Mouse (Mus musculus): ENCODE results near the gene Faf1. TPM values are rescaled to one million over a fixed set of nuclear protein-coding genes. Genes with fewer than 3 reads are reported as not detected.

Faf1 gene
- total and polyA plus RNA-seq, 2 experiments from 2014 or later, result 33.7 to 36.8 TPM

- no peak overlapping the region for H3K27ac ChIP-seq (ENCODE audit: low read depth, low read length)
- 0 out of 2 replicates have a peak, but pooled peaks cover 3% of the 10 kb centered on the region for H3K36me3 ChIP-seq (ENCODE audit: insufficient read depth, low read length)
- TF ChIP-seq CTCF (IDR thresholded peaks at IDR 0.05), result no peak
- H3K9ac ChIP-seq (replicated peaks; ENCODE audit: low read length, poor library complexity, severe bottlenecking), result no peak overlapping the region
- ATAC-seq (ENCODE audit: low FRiP score), result no peak
- H3K4me2 ChIP-seq (ENCODE audit: low read depth, low read length, poor library complexity, severe bottlenecking), result no peak overlapping the region
- H3K4me3 ChIP-seq (ENCODE audit: low read depth, low read length), result no peak overlapping the region
- H3K9me3 ChIP-seq (ENCODE audit: low read length), result no peaks in the 10 kb centered on the region
- DNase-seq (ENCODE audit: low spot score), result no peak
- WGBS, result 30% methylated on average over 4 of the region's 4 CpGs
- H3K4me1 ChIP-seq (ENCODE audit: insufficient read depth, low read length), result no peaks in the 10 kb centered on the region
- H3K27me3 ChIP-seq (ENCODE audit: insufficient read depth, low read length), result no peaks in the 10 kb centered on the region
These were observed 207.9 kb downstream of the Faf1 start for GRCm38 (mm10) chr4:109884333-109884732.

- H3K36me3 ChIP-seq (ENCODE audit: insufficient read depth, low read length), result peaks cover 9% of the 10 kb centered on the region; the same call in 1 of the 2 replicates
- no peaks in the 10 kb centered on the region for H3K4me1 ChIP-seq (ENCODE audit: insufficient read depth, low read length)
- no peaks in the 10 kb centered on the region for H3K9me3 ChIP-seq (ENCODE audit: low read length)
- H3K4me2 ChIP-seq (ENCODE audit: low read depth, low read length, poor library complexity, severe bottlenecking), result no peak overlapping the region
- no peak for ATAC-seq (ENCODE audit: low FRiP score)
- WGBS, result 93% methylated on average over 6 of the region's 6 CpGs
- no peak for TF ChIP-seq CTCF (IDR thresholded peaks at IDR 0.05)
- H3K4me3 ChIP-seq (ENCODE audit: low read depth, low read length), result no peak overlapping the region
- no peak overlapping the region for H3K27ac ChIP-seq (ENCODE audit: low read depth, low read length)
- H3K27me3 ChIP-seq (ENCODE audit: insufficient read depth, low read length), result no peaks in the 10 kb centered on the region
- no peak overlapping the region for H3K9ac ChIP-seq (replicated peaks; ENCODE audit: low read length, poor library complexity, severe bottlenecking)
- DNase-seq (ENCODE audit: low spot score), result no peak
These were observed 211.5 kb downstream of the Faf1 start for GRCm38 (mm10) chr4:109887856-109888357.

GRCm38 (mm10) chr4:109897810-109898566 is 221.6 kb downstream of the Faf1 start:
- ATAC-seq (ENCODE audit: low FRiP score) (no peak), DNase-seq (ENCODE audit: low spot score) (no peak)
- 95% methylated on average over 6 of the region's 6 CpGs for WGBS
- H3K4me1 ChIP-seq (ENCODE audit: insufficient read depth, low read length), result no peaks in the 10 kb centered on the region
- no peak overlapping the region for H3K27ac ChIP-seq (ENCODE audit: low read depth, low read length)
- no peak overlapping the region for H3K4me2 ChIP-seq (ENCODE audit: low read depth, low read length, poor library complexity, severe bottlenecking)
- H3K9ac ChIP-seq (replicated peaks; ENCODE audit: low read length, poor library complexity, severe bottlenecking), result no peak overlapping the region
- no peaks in the 10 kb centered on the region for H3K36me3 ChIP-seq (ENCODE audit: insufficient read depth, low read length)
- no peak overlapping the region for H3K4me3 ChIP-seq (ENCODE audit: low read depth, low read length)
- no peaks in the 10 kb centered on the region for H3K27me3 ChIP-seq (ENCODE audit: insufficient read depth, low read length)
- no peak for TF ChIP-seq CTCF (IDR thresholded peaks at IDR 0.05)
- no peaks in the 10 kb centered on the region for H3K9me3 ChIP-seq (ENCODE audit: low read length)

- Histone ChIP-seq H3K4me2 (ENCODE audit: low read depth, low read length, poor library complexity, severe bottlenecking) (no peak overlapping the region), H3K4me3 (ENCODE audit: low read depth, low read length) (no peak overlapping the region), H3K27ac (ENCODE audit: low read depth, low read length) (no peak overlapping the region), H3K9me3 (ENCODE audit: low read length) (no peaks in the 10 kb centered on the region), H3K9ac (replicated peaks; ENCODE audit: low read length, poor library complexity, severe bottlenecking) (no peak overlapping the region), H3K4me1 (ENCODE audit: insufficient read depth, low read length) (no peaks in the 10 kb centered on the region), H3K36me3 (ENCODE audit: insufficient read depth, low read length) (no peaks in the 10 kb centered on the region), H3K27me3 (ENCODE audit: insufficient read depth, low read length) (no peaks in the 10 kb centered on the region)
- DNase-seq (ENCODE audit: low spot score) (no peak), ATAC-seq (ENCODE audit: low FRiP score) (no peak)
- 70% methylated on average over 2 of the region's 2 CpGs for WGBS
- no peak for TF ChIP-seq CTCF (IDR thresholded peaks at IDR 0.05)
These were observed 224.7 kb downstream of the Faf1 start for GRCm38 (mm10) chr4:109901076-109901475.

GRCm38 (mm10) chr4:109904487-109904886 is 228.1 kb downstream of the Faf1 start:
- Histone ChIP-seq H3K9ac (replicated peaks; ENCODE audit: low read length, poor library complexity, severe bottlenecking) (no peak overlapping the region), H3K9me3 (ENCODE audit: low read length) (no peaks in the 10 kb centered on the region), H3K4me3 (ENCODE audit: low read depth, low read length) (no peak overlapping the region), H3K27me3 (ENCODE audit: insufficient read depth, low read length) (no peaks in the 10 kb centered on the region), H3K4me1 (ENCODE audit: insufficient read depth, low read length) (no peaks in the 10 kb centered on the region), H3K27ac (ENCODE audit: low read depth, low read length) (no peak overlapping the region), H3K36me3 (ENCODE audit: insufficient read depth, low read length) (no peaks in the 10 kb centered on the region), H3K4me2 (ENCODE audit: low read depth, low read length, poor library complexity, severe bottlenecking) (no peak overlapping the region)
- no peak for TF ChIP-seq CTCF (IDR thresholded peaks at IDR 0.05)
- 93% methylated on average over 3 of the region's 3 CpGs for WGBS
- ATAC-seq (ENCODE audit: low FRiP score) (no peak), DNase-seq (ENCODE audit: low spot score) (no peak)

- Histone ChIP-seq H3K4me1 (ENCODE audit: insufficient read depth, low read length) (no peaks in the 10 kb centered on the region), H3K9me3 (ENCODE audit: low read length) (no peaks in the 10 kb centered on the region), H3K27me3 (ENCODE audit: insufficient read depth, low read length) (no peaks in the 10 kb centered on the region), H3K27ac (ENCODE audit: low read depth, low read length) (no peak overlapping the region), H3K36me3 (ENCODE audit: insufficient read depth, low read length) (no peaks in the 10 kb centered on the region), H3K4me2 (ENCODE audit: low read depth, low read length, poor library complexity, severe bottlenecking) (no peak overlapping the region), H3K4me3 (ENCODE audit: low read depth, low read length) (no peak overlapping the region), H3K9ac (replicated peaks; ENCODE audit: low read length, poor library complexity, severe bottlenecking) (no peak overlapping the region)
- DNase-seq (ENCODE audit: low spot score) (no peak), ATAC-seq (ENCODE audit: low FRiP score) (no peak)
- WGBS, result 94% methylated on average over 1 of the region's 1 CpGs
- no peak for TF ChIP-seq CTCF (IDR thresholded peaks at IDR 0.05)
These were observed 252.7 kb downstream of the Faf1 start for GRCm38 (mm10) chr4:109929058-109929457.
